Mouse (Mus musculus) ES-E14 (cell line): ENCODE results near the gene Kbtbd6. TPM values are rescaled to one million over a fixed set of nuclear protein-coding genes. Genes with fewer than 3 reads are reported as not detected.

Source experiments
- DNase-seq: peaks from one replicate; pipeline ENCODE4 v3.0.0-alpha.2; 2013; ENCODE audit warnings: low read depth, low spot score
- H3K27ac ChIP-seq: 2 replicates; pipeline ENCODE4 v1.5.1; 2012; ENCODE audit warnings: low read depth, mild to moderate bottlenecking, low read length, moderate library complexity, mixed read lengths; ENCODE audit not compliant: poor library complexity, insufficient read depth, severe bottlenecking
- H3K36me3 ChIP-seq: 2 replicates; pipeline ENCODE4 v1.6.1; 2012; ENCODE audit warnings: mild to moderate bottlenecking, low read length, moderate library complexity, mixed read lengths; ENCODE audit not compliant: control insufficient read depth, poor library complexity, insufficient read depth, severe bottlenecking
- H3K4me1 ChIP-seq, 2 experiments: fragments of 150-350 bp in 1 of 2; sonication (generic) in 1 of 2; 2 replicates each; pipeline ENCODE4 v1.6.1; 2012; ENCODE audit warnings: low read length in 2 of 2, mild to moderate bottlenecking in 1 of 2, mixed read lengths in 1 of 2; ENCODE audit not compliant: control insufficient read depth in 2 of 2, insufficient read depth in 2 of 2, poor library complexity in 1 of 2
- H3K4me3 ChIP-seq, 2 experiments: fragments of 150-350 bp in 1 of 2; sonication (generic) in 1 of 2; 2 replicates each; pipeline ENCODE4 v1.5.1; 2012; ENCODE audit warnings: low read length in 2 of 2, low read depth in 1 of 2, mild to moderate bottlenecking in 1 of 2, mixed read lengths in 1 of 2; ENCODE audit not compliant: insufficient read depth in 1 of 2, poor library complexity in 1 of 2, severe bottlenecking in 1 of 2
- H3K9ac ChIP-seq: 2 replicates; pipeline ENCODE4 v1.6.1; 2012; ENCODE audit warnings: low read depth, mild to moderate bottlenecking, low read length, mixed read lengths; ENCODE audit not compliant: poor library complexity, insufficient read depth, severe bottlenecking
- H3K9me3 ChIP-seq: fragments of 150-350 bp; sonication (generic); 2 replicates; pipeline ENCODE4 v1.6.1; 2012; ENCODE audit warnings: low read depth, mild to moderate bottlenecking, low read length; ENCODE audit not compliant: control insufficient read depth, insufficient read depth
- CHD2 ChIP-seq: IDR thresholded peaks from 2 replicates; pipeline ENCODE4 v1.6.1; 2014; ENCODE audit warnings: mild to moderate bottlenecking, low read depth, low read length, inconsistent platforms
- HCFC1 ChIP-seq: IDR thresholded peaks from 2 replicates; pipeline ENCODE4 v1.6.1; 2012; ENCODE audit warnings: low read length, inconsistent platforms, borderline replicate concordance; ENCODE audit not compliant: insufficient read depth
- MAFK ChIP-seq: IDR thresholded peaks from 2 replicates; pipeline ENCODE4 v1.6.1; 2014; ENCODE audit warnings: mild to moderate bottlenecking, low read depth, low read length, inconsistent platforms; ENCODE audit not compliant: insufficient read depth
- ZC3H11A ChIP-seq: IDR thresholded peaks from 2 replicates; pipeline ENCODE4 v1.6.1; 2012; ENCODE audit warnings: low read depth, mild to moderate bottlenecking, inconsistent platforms, low read length, borderline replicate concordance
- ZNF384 ChIP-seq: IDR thresholded peaks from 2 replicates; pipeline ENCODE4 v1.6.1; 2012; ENCODE audit warnings: low read depth, low read length, inconsistent platforms
- in situ Hi-C, 2 experiments: fragments of 600-800 bp; cut with MboI; formaldehyde crosslinking; loops; one replicate each; pipeline ENCODE4 v1.15.1; 2025; ENCODE audit warnings: low sequenced_read_pairs in 2 of 2, inconsistent platforms in 1 of 2; ENCODE audit not compliant: unreplicated experiment in 2 of 2
- total RNA-seq: library from RNA; depleted of rRNA; stranded (reverse); fragments of 300-350 nt; gene quantifications from 2 replicates; pipeline ENCODE4 v1.2.3, GENCODE M21; 2012; rRNA removed

The Kbtbd6 gene
- total RNA-seq, 1 experiment, result 2.1 TPM

DNA sequence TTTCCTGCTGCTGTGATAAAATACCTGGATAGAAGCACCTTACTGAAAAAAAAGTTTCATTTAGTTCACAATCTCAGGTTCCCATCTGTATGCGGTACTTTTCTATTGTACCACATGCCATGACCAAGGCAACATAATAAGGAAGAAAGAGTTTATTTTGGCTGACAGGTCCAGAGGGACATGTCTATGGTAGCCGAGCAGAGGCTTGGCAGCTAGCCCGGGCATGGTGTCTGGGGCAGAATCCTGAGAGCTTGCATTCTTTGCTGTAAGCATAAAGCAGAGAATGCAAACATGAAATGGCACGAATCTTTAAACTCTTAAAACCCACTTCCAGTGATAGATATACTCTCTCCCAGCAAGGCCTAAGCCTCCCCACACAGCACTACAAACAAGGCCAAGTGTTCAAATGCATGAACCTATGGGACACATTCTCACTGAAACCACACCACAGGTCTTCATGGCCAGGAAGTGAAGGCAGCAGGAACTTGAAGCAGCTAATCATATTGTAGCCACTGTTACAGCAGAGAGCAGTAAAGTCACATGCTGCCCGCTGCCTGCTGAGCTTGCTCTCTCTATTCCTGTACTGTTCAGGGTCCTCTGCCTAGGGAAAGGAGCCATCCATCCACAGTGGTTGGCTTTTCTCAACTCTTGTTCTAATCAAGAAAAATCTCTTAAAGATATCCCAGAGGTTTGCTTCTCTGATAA lies 51.9 kb downstream of the Kbtbd6 start:
- Histone ChIP-seq H3K27ac (no peak overlapping the region), H3K36me3 (no peaks in the 10 kb centered on the region), H3K9ac (no peak overlapping the region), H3K4me3 (no peak overlapping the region), H3K4me1 (peaks cover 0 to 7% of the 10 kb centered on the region in 2 experiments; a peak in 1 of 4 replicates), H3K9me3 (no peaks in the 10 kb centered on the region)
- in situ Hi-C loops, result no loop called here
- DNase-seq, result no peak
- no peak for TF ChIP-seq CHD2
- TF ChIP-seq MAFK, result no peak
- no peak for TF ChIP-seq ZNF384
- no peak for TF ChIP-seq ZC3H11A
- TF ChIP-seq HCFC1, result no peak

Other genes with a start within 250 kb of the Kbtbd6 start
- not detected in 2 replicates for gene Zfp957, start 204.5 kb upstream of the Kbtbd6 start, total RNA-seq
- gene Rgcc, start 150.2 kb upstream of the Kbtbd6 start, total RNA-seq, result 0.71 and 1.2 TPM in 2 replicates
- gene Naa16, start 61.1 kb upstream of the Kbtbd6 start, total RNA-seq, result 13.5 and 21.9 TPM in 2 replicates
- 6.5 and 8.2 TPM in 2 replicates for gene Mtrf1, start 54.1 kb upstream of the Kbtbd6 start, total RNA-seq
- gene Kbtbd7, start 25.3 kb upstream of the Kbtbd6 start, total RNA-seq, result 5.6 and 6.3 TPM in 2 replicates
- 4.4 and 5.3 TPM in 2 replicates for gene Elf1, start 29.4 kb downstream of the Kbtbd6 start, total RNA-seq
- 13.3 and 16.4 TPM in 2 replicates for gene Wbp4, start 29.7 kb downstream of the Kbtbd6 start, total RNA-seq
- 93.7 and 115 TPM in 2 replicates for gene Sugt1, start 135.9 kb downstream of the Kbtbd6 start, total RNA-seq
- gene Cnmd, start 210.3 kb downstream of the Kbtbd6 start, total RNA-seq, result not detected in 2 replicates